Mouse (Mus musculus): ENCODE results near the gene Alox15.

Alox15 gene

GRCm38 (mm10) chr11:70308296-70308695 lies 43.5 kb downstream of the Alox15 start:
- DNase-seq (ENCODE audit: low spot score), result no peak

GRCm38 (mm10) chr11:70306159-70306558 lies 45.7 kb downstream of the Alox15 start:
- DNase-seq (ENCODE audit: low spot score), result no peak

- DNase-seq (ENCODE audit: low spot score), result no peak
These were observed 49.5 kb downstream of the Alox15 start for GRCm38 (mm10) chr11:70302293-70302692.

GRCm38 (mm10) chr11:70297836-70298454 lies 53.9 kb downstream of the Alox15 start:
- no peak for DNase-seq (ENCODE audit: low spot score)

- no peak for DNase-seq (ENCODE audit: low spot score)
These were observed 54.4 kb downstream of the Alox15 start for GRCm38 (mm10) chr11:70297405-70297804.
